Mouse (Mus musculus) myocyte (in vitro differentiated cells): ENCODE results near the gene Atp6v0e. TPM values are rescaled to one million over a fixed set of nuclear protein-coding genes. Genes with fewer than 3 reads are reported as not detected.
A peak's percentile ranks its signal among the peaks of the same experiment; 100 is the strongest.

Source experiments
- H3K27me3 ChIP-seq: one replicate; pipeline ENCODE4 v1.6.1; 2011; ENCODE audit not compliant: control insufficient read depth, insufficient read depth, insufficient read length
- H3K36me3 ChIP-seq: one replicate; pipeline ENCODE4 v1.6.1; 2011; ENCODE audit not compliant: control insufficient read depth, insufficient read depth
- H3K4me2 ChIP-seq: one replicate; pipeline ENCODE4 v1.6.1; 2011; ENCODE audit warnings: low read depth, control low read depth
- H3K4me3 ChIP-seq: one replicate; pipeline ENCODE4 v1.5.1; 2011; ENCODE audit warnings: mild to moderate bottlenecking, control low read depth, moderate library complexity
- H3K79me2 ChIP-seq: one replicate; pipeline ENCODE4 v1.6.1; 2011; ENCODE audit not compliant: control insufficient read depth, insufficient read depth
- H3ac ChIP-seq: one replicate; pipeline ENCODE4 v1.6.1; 2011; ENCODE audit not compliant: control insufficient read depth, insufficient read length
- CEBPB ChIP-seq: IDR thresholded peaks from 2 replicates; pipeline ENCODE4 v1.6.1; 2011; ENCODE audit warnings: mild to moderate bottlenecking, moderate library complexity; ENCODE audit not compliant: poor library complexity, insufficient read depth, severe bottlenecking
- E2F4 ChIP-seq: IDR thresholded peaks from one replicate; pipeline ENCODE4 v1.6.1; 2011; ENCODE audit warnings: mild to moderate bottlenecking, control low read depth, moderate library complexity; ENCODE audit not compliant: insufficient read depth
- MAX ChIP-seq: IDR thresholded peaks from one replicate; pipeline ENCODE4 v1.6.1; 2011; ENCODE audit warnings: low read depth, mild to moderate bottlenecking, control low read depth
- MYOD1 ChIP-seq, 3 experiments: IDR thresholded peaks; one replicate each; pipeline ENCODE4 v1.6.1; 2011; ENCODE audit warnings: control low read depth in 2 of 3, low read depth in 2 of 3, mild to moderate bottlenecking in 2 of 3, moderate library complexity in 1 of 3; ENCODE audit not compliant: insufficient read length in 2 of 3, control insufficient read depth in 1 of 3
- MYOG ChIP-seq, 3 experiments: IDR thresholded peaks; one replicate each; pipeline ENCODE4 v1.6.1; 2011; ENCODE audit warnings: control low read depth in 2 of 3, low read depth in 2 of 3, mild to moderate bottlenecking in 2 of 3; ENCODE audit not compliant: insufficient read length in 2 of 3, control insufficient read depth in 1 of 3, insufficient read depth in 1 of 3
- POLR2A ChIP-seq: IDR thresholded peaks from one replicate; pipeline ENCODE4 v1.6.1; 2011; ENCODE audit warnings: low read depth, mild to moderate bottlenecking, control low read depth, moderate library complexity; ENCODE audit not compliant: insufficient read length
- POLR2AphosphoS2 ChIP-seq: IDR thresholded peaks from one replicate; pipeline ENCODE4 v1.6.1; 2011; ENCODE audit warnings: low read depth, control low read depth; ENCODE audit not compliant: insufficient read length
- REST ChIP-seq: IDR thresholded peaks from one replicate; pipeline ENCODE4 v1.6.1; 2011; ENCODE audit warnings: mild to moderate bottlenecking, control low read depth, moderate library complexity; ENCODE audit not compliant: insufficient read depth, insufficient read length
- SRF ChIP-seq: IDR thresholded peaks from one replicate; pipeline ENCODE4 v1.6.1; 2011; ENCODE audit warnings: low read depth; ENCODE audit not compliant: control insufficient read depth, insufficient read length
- TCF12 ChIP-seq: IDR thresholded peaks from one replicate; pipeline ENCODE4 v1.6.1; 2011; ENCODE audit warnings: mild to moderate bottlenecking, control low read depth; ENCODE audit not compliant: poor library complexity, insufficient read depth, severe bottlenecking
- TCF3 ChIP-seq: IDR thresholded peaks from one replicate; pipeline ENCODE4 v1.6.1; 2011; ENCODE audit warnings: low read depth, control low read depth; ENCODE audit not compliant: insufficient read length
- USF1 ChIP-seq: IDR thresholded peaks from one replicate; pipeline ENCODE4 v1.6.1; 2011; ENCODE audit warnings: low read depth, mild to moderate bottlenecking, control low read depth, moderate library complexity
- polyA plus RNA-seq: library from polyadenylated mRNA; unstranded; fragments of >200 nt; fragmentation: generic; extraction: Trizol; gene quantifications from one replicate; pipeline ENCODE4 v1.2.1, GENCODE M21; 2012; ENCODE audit warnings: missing spikeins

Atp6v0e gene
- 211 TPM for polyA plus RNA-seq

DNA sequence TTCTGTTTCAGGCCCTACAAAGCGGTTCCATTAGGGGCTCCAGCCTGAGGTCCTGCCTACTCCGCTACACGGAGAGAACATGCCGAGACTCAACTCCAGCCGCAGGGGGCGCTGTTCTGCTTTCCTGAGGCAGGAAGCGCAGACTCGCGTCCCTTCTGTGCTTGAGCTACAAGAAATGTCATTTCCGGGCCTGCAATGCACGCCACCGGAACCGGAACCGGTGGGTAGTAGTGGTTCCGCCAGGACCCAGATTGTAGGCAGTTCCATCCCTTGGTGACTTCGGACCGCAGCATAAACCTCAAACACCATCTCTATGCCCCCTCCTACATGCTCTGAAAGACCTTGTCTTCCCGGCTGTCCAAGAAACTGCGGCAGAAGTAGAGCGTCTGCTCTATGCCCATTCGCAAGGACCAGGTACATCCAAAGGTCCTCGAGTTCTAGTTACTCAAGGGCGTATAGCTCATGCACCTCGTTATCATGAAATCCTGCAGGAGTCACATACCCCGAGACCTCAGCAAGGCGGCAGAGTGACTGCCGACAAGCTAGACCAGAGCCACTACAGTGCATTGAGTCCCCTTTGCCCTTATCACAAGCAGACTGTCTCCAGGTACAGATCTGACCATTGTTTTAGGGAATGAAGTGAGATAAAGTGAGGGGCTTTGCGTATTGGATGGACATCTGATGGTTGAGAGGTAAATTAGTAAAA lies at the start of gene Atp6v0e:
Atp6v0e (plus strand) TSS at position 254 of the 706 bp plus-strand sequence.
- peak within 1 kb of the TSS; percentile 91 for H3K4me2 ChIP-seq
- H3ac ChIP-seq: peak within 1 kb of the TSS; percentile 54
- no peaks in the 10 kb centered on the region for H3K79me2 ChIP-seq
- H3K36me3 ChIP-seq: no peaks in the 10 kb centered on the region
- H3K27me3 ChIP-seq: no peaks in the 10 kb centered on the region
- TF ChIP-seq TCF3: no peak
- TF ChIP-seq POLR2AphosphoS2: peak; percentile 80
- peak; percentile 62 for TF ChIP-seq POLR2A
- peak within 1 kb of the TSS; percentile 51 for H3K4me3 ChIP-seq

- no peak overlapping the region for H3K4me3 ChIP-seq
- H3ac ChIP-seq: no peak overlapping the region
- H3K79me2 ChIP-seq: no peaks in the 10 kb centered on the region
- H3K4me2 ChIP-seq: no peak overlapping the region
- TF ChIP-seq MYOG (IDR thresholded peaks at IDR 0.05; ENCODE audit: control insufficient read depth in 1 of 3, insufficient read depth in 1 of 3, insufficient read length in 2 of 3, low read depth in 2 of 3): no peak
- no peak for TF ChIP-seq POLR2A
- TF ChIP-seq TCF12: no peak
- TF ChIP-seq POLR2AphosphoS2: no peak
- no peak for TF ChIP-seq MYOD1 (IDR thresholded peaks at IDR 0.05; ENCODE audit: control insufficient read depth in 1 of 3, insufficient read length in 2 of 3, low read depth in 2 of 3)
- no peak for TF ChIP-seq TCF3
- no peak for TF ChIP-seq CEBPB
- no peak for TF ChIP-seq E2F4
- TF ChIP-seq REST: no peak
- TF ChIP-seq USF1: no peak
- TF ChIP-seq SRF: no peak
- TF ChIP-seq MAX: no peak
- peaks cover 13% of the 10 kb centered on the region for H3K36me3 ChIP-seq
- H3K27me3 ChIP-seq: no peaks in the 10 kb centered on the region
These were observed 48.7 kb upstream of the Atp6v0e start for GRCm38 (mm10) chr17:26614286-26614685.

GRCm38 (mm10) chr17:26614708-26615486 lies 48.1 kb upstream of the Atp6v0e start:
- no peak overlapping the region for H3K4me3 ChIP-seq
- H3ac ChIP-seq: no peak overlapping the region
- H3K4me2 ChIP-seq: no peak overlapping the region
- no peak for TF ChIP-seq TCF3
- TF ChIP-seq CEBPB: no peak
- TF ChIP-seq REST: no peak
- TF ChIP-seq TCF12: no peak
- no peak for TF ChIP-seq POLR2AphosphoS2
- no peak for TF ChIP-seq MYOD1 (IDR thresholded peaks at IDR 0.05; ENCODE audit: control insufficient read depth in 1 of 3, insufficient read length in 2 of 3, low read depth in 2 of 3)
- no peak for TF ChIP-seq MAX
- TF ChIP-seq SRF: no peak
- no peak for TF ChIP-seq MYOG (IDR thresholded peaks at IDR 0.05; ENCODE audit: control insufficient read depth in 1 of 3, insufficient read depth in 1 of 3, insufficient read length in 2 of 3, low read depth in 2 of 3)
- no peak for TF ChIP-seq E2F4
- no peak for TF ChIP-seq USF1
- no peak for TF ChIP-seq POLR2A
- peaks cover 19% of the 10 kb centered on the region for H3K36me3 ChIP-seq
- no peaks in the 10 kb centered on the region for H3K27me3 ChIP-seq
- no peaks in the 10 kb centered on the region for H3K79me2 ChIP-seq

DNA sequence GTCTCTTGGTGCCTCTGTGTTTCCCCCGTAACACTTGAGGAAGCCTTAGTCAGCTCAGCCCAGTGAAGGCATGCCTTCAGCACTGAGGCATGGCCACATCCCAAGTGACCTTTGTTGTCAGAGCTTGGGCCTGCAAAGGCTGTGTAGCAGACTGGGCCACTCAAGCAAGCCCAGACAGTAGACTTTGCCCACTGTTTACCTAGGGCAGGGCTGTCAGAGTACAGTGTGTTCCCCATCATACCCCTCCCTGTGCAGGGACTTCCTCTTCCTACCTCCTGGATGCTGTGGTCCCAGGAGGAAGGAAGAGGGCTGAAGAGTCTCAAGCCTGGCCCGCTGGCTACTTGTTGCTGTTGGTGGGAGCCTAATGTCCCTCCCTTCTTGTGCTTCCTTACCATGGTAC lies 46.3 kb upstream of the Atp6v0e start:
- Histone ChIP-seq H3K36me3 (peaks cover 23% of the 10 kb centered on the region), H3K79me2 (no peaks in the 10 kb centered on the region), H3K4me3 (no peak overlapping the region), H3K4me2 (no peak overlapping the region), H3ac (no peak overlapping the region), H3K27me3 (no peaks in the 10 kb centered on the region)
- TF ChIP-seq POLR2A (no peak), SRF (no peak), MYOG (IDR thresholded peaks at IDR 0.05; ENCODE audit: control insufficient read depth in 1 of 3, insufficient read depth in 1 of 3, insufficient read length in 2 of 3, low read depth in 2 of 3) (no peak), CEBPB (no peak), MAX (no peak), TCF3 (no peak), MYOD1 (IDR thresholded peaks at IDR 0.05; ENCODE audit: control insufficient read depth in 1 of 3, insufficient read length in 2 of 3, low read depth in 2 of 3) (no peak), TCF12 (no peak), USF1 (no peak), POLR2AphosphoS2 (no peak), E2F4 (no peak), REST (no peak)

GRCm38 (mm10) chr17:26618498-26618897 lies 44.5 kb upstream of the Atp6v0e start:
- Histone ChIP-seq H3K79me2 (no peaks in the 10 kb centered on the region), H3K4me2 (no peak overlapping the region), H3K4me3 (no peak overlapping the region), H3K27me3 (no peaks in the 10 kb centered on the region), H3ac (no peak overlapping the region), H3K36me3 (peaks cover 27% of the 10 kb centered on the region)
- TF ChIP-seq CEBPB (no peak), MYOD1 (IDR thresholded peaks at IDR 0.05; ENCODE audit: control insufficient read depth in 1 of 3, insufficient read length in 2 of 3, low read depth in 2 of 3) (no peak), REST (no peak), POLR2AphosphoS2 (no peak), TCF3 (no peak), POLR2A (no peak), E2F4 (no peak), MAX (no peak), USF1 (no peak), MYOG (IDR thresholded peaks at IDR 0.05; ENCODE audit: control insufficient read depth in 1 of 3, insufficient read depth in 1 of 3, insufficient read length in 2 of 3, low read depth in 2 of 3) (no peak), SRF (no peak), TCF12 (no peak)
